Mouse (Mus musculus) layer of hippocampus, postnatal 14 days (tissue): ENCODE data around the gene Sh2d2a. TPM values are rescaled to one million over a fixed set of nuclear protein-coding genes. Genes with fewer than 3 reads are reported as not detected.
"Not testable (repeated sequence)": the region's sequence is repeated elsewhere in the genome, so short reads cannot be mapped to it uniquely, and the experiment has no call there.

Source experiments
- DNase-seq, 2 experiments: peaks; one replicate each; pipeline ENCODE4 v3.0.0; 2021 to 2022; ENCODE audit warnings: low spot score in 2 of 2, mixed read lengths in 1 of 2
- total RNA-seq, 2 experiments: library from RNA; stranded (reverse); gene quantifications; 2 replicates each; pipeline ENCODE4 v1.2.3; 2021

Gene Sh2d2a
- total RNA-seq, 2 experiments from 2014 or later: not detected

DNA sequence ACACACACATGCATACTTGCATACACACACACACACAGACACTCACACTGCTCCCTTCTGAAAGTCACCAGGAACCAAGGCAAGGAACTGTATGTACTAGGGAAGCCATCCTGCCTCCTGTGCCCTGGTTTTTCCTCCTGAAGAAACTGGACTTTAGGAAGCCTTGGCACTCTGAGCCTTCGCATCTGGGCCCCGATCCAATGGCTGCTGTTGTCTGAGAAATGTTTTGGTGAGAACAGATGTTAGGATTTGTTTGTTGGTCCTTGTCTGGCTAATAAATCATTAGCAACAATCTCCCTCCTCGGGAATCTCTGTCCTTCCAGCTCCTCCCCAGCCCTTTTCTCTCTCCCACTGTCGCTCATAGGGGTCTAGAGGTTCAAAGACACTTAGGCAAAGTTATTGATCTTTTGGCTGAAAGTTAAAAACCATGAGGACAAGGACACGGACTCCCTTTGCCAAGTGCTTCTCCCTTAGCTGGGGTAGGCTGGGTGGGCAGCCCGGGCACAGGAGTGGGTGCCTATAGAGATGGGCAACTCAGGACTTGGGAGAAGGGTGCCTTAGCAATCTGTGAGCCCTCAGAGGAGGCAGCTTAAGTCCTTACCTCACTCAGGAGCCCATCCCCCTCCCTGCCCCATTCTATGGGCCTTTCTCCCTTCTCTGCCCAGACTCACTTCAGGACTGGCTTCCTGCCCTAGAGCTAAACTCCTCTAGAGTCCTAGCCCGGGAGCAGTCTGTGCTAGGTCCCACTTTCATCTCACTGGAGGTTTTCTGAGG, 8.4 kb downstream of the Sh2d2a start:
- peak in 1 of 2 experiments; percentile 15 for DNase-seq

DNA sequence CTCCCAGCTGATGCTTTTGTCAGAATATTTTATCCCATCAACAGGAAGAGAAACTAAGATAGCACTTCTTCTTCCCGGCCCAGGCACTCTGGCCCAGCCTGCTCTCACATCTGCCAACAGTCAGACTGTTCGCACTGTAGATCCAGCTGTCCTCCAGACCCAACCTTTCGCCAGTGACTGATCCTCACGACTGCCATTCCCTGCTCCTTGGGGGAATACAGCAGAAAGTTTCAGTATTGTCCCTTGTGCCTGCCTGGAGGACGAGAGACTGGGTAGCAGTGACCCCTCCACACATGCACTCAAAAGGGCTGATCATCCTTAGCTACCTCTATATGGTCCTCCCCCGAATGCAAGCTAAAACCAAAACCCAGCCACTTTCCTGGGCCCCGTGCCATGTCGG, 9.4 kb downstream of the Sh2d2a start:
- no peak for DNase-seq

DNA sequence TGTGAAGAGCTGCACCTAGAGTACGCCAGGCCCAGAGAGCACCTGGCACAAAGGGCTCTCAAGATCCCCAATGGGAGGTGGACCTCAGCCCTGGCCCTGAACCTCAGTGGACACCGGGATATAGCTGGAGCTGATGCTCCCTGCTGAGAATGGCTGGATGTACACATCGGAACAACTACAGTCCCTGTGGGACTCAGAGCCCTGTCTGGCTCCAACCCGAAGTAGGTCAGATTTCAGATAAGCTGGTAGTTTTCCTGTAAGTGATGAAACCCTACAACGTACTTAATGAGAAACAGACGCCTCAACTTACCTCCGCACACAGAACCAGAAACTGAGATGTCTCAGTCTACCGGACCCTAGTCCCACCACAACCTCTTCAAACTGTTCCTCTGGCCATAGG, 11.1 kb downstream of the Sh2d2a start:
- no peak for DNase-seq

DNA sequence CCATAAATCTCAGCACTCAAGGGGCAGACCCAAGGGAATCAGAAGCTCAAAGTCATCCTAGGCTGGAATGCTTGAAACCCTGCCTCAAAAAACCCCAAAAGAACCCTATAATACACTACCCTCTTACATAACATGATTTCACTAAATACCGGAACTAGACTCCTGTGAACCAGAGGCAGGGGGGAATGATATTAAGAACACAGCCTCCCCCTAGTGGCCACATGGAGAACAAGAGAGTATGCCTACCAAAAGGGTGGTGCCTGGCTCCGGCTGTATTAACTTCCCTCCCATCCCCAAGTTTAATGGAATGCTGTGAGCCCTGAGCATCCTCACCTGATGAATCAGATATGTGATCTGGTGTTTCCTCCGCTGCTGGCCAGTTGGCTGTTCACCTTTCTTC, 13.3 kb downstream of the Sh2d2a start:
- DNase-seq: peak; percentile 58 to 80

DNA sequence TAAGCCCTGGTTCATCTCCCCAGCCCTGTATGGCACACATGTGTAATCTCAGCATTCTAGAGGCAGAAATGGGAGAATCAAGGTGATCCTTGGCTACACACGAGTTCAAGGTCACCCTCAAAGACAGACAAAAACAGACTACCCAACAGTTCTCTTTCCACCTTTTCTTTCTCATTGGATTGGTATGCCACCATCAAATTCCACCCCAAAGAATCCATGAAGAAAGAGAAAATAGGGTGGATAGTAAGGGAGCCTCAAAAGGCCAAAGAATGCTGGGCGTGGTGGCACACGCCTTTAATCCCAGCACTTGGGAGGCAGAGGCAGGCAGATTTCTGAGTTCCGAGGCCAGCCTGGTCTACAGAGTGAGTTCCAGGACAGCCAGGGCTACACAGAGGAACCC, 17.6 kb downstream of the Sh2d2a start:
- DNase-seq: not testable (repeated sequence)

GRCm38 (mm10) chr3:87877730-87878129, 31.2 kb downstream of the Sh2d2a start:
- no peak for DNase-seq

GRCm38 (mm10) chr3:87884291-87884690, 37.7 kb downstream of the Sh2d2a start:
- no peak for DNase-seq

DNA sequence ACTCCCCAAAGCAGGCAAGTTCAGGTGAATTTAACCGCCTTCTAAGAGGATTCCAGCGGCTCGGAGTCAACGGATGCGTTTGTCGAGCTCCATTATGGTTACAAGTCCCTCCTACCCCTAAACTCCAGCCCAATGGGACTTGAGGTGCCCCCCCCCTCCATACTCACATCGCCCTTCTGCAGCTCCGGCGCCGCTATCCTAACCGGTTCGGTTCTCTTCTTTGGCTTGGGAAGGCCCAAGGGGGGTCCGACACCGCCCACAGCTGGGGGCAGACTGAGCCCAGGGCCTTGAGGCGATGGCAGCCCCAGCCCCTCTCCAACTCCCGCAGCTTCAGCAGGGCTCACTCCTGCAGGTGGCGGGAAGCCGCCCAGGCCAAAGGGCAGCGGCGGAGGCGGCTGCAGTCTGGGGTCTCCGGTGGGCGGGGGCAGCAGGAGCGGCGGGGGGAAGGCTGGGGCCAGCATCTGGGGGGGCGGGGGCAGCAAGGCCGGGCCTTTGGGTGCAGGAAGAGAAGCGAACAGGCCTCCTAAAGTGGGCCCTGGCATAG, 38.2 kb downstream of the Sh2d2a start:
- peak in 1 of 2 experiments; percentile 44 for DNase-seq

DNA sequence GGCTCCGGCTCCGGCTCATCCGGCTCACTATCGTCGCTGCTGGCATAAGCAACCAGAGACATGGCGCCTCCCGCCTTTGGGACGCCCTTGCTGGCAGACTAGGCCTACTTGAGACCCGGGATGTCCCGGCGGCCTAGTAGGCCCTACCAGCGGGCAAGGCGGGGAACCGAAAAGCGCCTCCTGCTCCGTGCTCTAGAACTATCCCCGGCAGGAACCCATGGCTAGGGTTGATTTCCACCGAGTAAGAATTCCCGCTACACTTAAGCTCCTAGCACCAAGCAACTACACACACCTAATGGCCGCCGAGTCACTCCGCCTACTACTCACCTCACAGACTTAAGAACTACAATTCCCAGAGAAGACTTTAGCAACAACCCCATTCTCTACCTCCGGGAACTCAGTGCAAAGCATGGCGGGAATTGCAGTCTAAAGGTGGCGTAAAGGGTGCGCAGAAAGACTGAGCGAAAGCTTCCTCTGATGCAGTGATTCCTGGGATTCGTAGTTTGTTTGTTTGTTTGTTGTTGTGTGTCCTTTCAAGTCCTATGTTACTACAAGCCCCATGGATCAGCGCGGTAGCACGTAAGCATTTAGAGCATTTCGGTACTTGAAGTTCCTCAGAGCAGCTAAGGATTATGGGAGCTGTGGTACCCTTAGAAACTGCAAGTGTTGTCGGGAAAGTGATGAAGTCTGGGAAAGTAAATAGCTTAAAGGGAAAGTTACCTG, 38.9 kb downstream of the Sh2d2a start, which contains the start of gene Prcc:
Gene Prcc (minus strand): TSS at position 328 of the 723 bp plus-strand sequence.
- peak; percentile 89 to 98 for DNase-seq

DNA sequence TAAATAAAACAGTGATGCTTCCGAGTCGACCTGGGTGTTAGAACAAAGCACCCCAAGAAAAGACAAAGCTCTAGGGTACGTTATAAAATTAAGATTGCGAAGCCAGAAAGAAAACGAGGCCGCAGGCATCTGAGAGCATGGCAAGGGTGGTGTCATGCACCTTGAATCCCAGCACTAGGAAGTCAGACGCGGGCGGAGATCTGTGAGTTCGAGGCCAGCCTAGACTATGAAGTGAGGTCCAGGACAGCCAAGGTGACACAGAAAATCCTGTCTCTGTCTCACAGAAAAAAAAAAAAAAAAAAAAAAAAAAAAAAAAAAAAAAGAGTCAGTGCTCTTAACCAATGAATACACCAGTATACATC, 39.4 kb downstream of the Sh2d2a start:
- DNase-seq: peak in 1 of 2 experiments; percentile 61

DNA sequence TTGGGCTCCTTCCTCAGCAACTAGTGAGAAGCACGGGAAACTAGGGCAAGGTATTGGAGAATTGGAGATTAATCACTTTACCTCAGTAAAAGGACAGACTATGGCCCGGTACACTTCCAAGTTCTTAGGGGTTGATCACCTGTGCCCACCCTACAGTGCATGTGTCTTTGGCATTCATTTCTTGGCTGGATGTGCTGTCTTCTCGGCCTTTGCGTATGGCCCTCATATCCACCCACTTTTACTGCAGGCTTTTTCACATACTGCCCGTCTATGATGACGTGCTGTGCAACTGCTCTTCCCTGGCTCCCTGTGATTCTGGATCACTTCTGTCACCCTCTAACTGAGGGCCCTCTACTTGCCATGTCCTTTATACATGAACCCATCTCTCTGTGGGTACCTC, 39.9 kb downstream of the Sh2d2a start:
- DNase-seq: peak in 1 of 2 experiments; percentile 32

DNA sequence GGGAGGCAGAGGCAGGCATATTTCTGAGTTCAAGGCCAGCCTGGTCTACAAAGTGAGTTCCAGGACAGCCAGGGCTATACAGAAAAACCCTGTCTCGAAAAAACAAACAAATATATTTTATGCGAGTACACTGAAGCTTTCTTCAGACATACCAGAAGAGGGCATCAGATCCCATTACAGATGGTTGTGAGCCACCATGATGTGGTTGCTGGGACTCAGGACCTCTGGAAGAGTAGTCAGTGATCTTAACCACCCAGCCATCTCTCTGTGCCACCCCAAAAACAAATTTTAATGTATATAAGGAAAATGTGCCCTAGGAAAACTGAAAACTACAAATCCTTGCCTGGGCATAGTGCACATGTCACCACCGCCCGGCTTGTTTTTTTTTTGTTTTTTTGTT, 40.8 kb downstream of the Sh2d2a start:
- not testable (repeated sequence) for DNase-seq

DNA sequence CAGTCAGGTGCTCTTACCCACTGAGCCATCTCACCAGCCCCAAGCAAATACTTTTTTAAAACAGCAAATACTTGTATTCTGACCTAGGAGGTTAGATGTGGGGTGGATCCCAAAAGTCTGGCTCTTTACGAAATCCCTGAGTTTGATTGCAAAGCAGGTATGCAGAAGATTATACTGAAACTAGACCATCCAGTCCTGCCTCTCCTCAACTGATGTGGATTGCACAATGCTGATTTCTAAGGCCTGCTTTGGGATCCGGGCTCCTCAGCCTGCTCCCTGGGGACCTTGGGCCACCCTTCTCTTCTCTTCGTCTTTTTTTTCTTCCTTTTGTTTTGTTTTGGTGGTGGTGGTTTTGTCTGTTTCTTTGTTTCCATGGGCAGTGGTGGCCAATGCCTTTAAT, 44.9 kb downstream of the Sh2d2a start:
- DNase-seq: no peak

GRCm38 (mm10) chr3:87893367-87893905, 46.9 kb downstream of the Sh2d2a start:
- no peak for DNase-seq

DNA sequence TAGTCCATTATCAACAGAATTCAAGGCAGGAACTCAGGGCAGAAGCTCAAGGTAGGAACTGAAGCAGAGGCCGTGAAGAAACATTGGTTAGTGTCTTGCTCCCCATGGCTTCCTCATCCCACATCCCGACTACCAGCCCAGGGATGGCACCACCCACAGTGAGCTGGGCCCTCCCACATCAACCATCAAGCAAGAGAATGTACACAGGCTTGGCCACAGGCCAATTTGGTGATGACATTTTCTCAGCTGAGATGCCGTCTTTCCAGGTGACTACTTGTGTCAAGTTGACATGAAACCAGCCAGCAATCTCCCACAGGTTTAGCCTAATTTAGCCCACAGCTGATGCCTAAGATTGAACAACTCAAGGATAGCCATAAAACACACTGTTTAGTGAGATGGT, 52.7 kb downstream of the Sh2d2a start:
- no peak for DNase-seq

GRCm38 (mm10) chr3:87899776-87900175, 53.2 kb downstream of the Sh2d2a start:
- DNase-seq: no peak

GRCm38 (mm10) chr3:87901036-87901624, 54.6 kb downstream of the Sh2d2a start:
- no peak for DNase-seq

DNA sequence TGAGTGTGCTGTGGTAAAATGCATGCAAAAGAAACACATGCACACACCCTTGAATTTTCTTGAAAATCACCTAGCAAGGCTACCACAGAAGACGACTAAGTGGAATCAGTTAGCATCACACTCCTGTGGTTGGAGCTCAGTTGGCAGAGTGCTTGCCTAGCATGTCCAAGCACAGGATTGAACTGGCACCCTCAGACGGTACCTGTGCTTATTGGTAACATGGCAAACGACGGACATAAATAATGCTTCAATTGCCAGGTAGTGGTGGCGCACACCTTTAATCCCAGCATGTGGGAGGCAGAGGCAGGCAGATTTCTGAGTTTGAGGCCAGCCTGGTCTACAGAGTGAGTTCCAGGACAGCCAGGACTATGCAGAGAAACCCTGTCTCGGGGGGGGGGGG, 55.4 kb downstream of the Sh2d2a start:
- not testable (repeated sequence) for DNase-seq

DNA sequence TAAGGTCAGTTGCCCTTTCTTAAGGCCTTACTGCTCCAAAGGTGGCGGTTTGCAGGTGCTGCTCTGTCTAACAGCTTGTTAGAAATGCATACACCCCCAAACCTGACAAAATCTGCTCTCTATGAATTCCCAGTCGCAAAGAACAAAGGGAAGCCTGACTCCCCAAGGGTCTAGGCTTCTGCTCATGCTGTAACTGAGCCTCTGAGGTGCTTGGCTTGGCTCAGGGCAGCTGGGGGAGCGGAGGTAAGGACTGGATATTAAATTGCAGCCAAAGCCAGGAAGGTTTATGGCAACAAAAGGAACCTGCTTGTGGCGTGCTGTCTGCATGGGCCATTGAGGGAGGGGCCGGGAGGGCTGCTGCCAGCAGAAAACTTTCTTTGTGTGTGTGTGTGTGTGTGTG, 57.3 kb downstream of the Sh2d2a start:
- DNase-seq: no peak
